Mouse (Mus musculus): ENCODE results near the gene Clec4n.
"Not testable (repeated sequence)": the region's sequence is repeated elsewhere in the genome, so short reads cannot be mapped to it uniquely, and the experiment has no call there.

The Clec4n gene

GRCm38 (mm10) chr6:123292751-123293400 lies 63.2 kb downstream of the Clec4n start:
- in situ Hi-C loops (cut with MboI), result no loop called here

GRCm38 (mm10) chr6:123293509-123293908 lies 63.9 kb downstream of the Clec4n start:
- in situ Hi-C loops (cut with MboI), result not testable (repeated sequence)
